Mouse (Mus musculus): ENCODE measurements around the gene Jak3.

DNA sequence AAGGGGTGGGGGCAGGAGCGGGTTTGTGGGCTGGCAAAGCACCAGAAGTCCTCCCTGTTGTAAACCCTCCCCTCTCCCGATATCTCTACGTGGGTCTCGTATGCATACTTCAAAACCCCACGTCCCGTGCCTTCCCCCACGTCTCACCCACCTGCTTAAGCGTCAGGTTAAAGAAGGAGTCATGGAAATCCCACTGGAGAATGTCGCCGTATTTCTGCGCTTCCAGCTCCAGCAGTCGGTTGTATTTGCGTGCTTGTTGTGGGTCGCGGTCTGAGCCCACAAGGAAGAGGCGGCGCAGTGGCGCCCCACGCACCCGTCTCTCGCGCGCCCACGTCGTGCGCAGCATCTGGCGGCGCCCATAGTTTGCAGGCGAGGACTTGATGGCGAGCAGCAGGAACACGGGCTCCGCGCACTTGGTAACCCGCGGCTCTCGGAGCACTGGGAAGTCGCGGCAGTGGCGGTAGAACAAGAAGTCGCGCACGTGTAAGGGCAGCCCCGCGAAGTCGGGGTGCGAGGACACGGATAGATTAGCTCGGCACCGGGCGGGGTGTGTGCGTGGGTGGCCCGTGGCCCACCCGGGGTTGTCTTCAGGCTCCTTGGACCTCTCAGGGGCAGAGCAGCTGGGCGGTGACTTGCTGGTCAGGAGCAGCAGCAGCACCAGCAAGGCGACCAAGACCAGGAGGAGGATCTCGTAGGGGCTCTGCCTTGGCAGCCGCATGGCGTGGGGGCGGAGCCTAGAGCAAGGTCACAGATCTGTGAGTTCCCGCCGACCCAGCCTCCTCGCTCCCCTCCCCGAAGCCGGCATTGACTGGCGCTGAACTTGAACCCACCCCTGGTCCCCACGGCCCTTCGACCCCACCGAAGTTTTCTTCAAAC lies 17.3 kb downstream of the Jak3 start:
- TF ChIP-seq CTCF (IDR thresholded peaks at IDR 0.05; ENCODE audit: low read depth, low read length) (no peak), GATA1 (IDR thresholded peaks at IDR 0.05; ENCODE audit: borderline replicate concordance, low read length) (no peak)

Measured in G1E (cell line).